In genomic region chr14:76097244-76097643, GRCm38 (mm10) we compare ENCODE assay signal across 14 mouse cellular contexts.
"Had no signal": no experiment of that assay in that cellular context is flagged by ENCODE, and none has a peak within 500 bp of the region (broad histone marks: within the 10 kb centered on the region; RNA-seq: fewer than 3 reads in every experiment).

No protein-coding gene starts in this region.

- DNase-seq: lung, adult 18-20 months; lung, embryonic 14.5 days; lung, postnatal 10 days; lung, postnatal 4 days; right cerebral cortex, postnatal 14 days; right cerebral cortex, postnatal 4 days; spleen, adult 18-20 months; thymus, adult 18-20 months; thymus, postnatal 14 days; thymus, postnatal 36 days had no signal

- ATAC-seq: midbrain, embryonic 13.5 days; midbrain, embryonic 15.5 days had no signal

- H3K4me3 ChIP-seq: megakaryocyte, embryonic 14.5 days; midbrain, embryonic 13.5 days; midbrain, embryonic 15.5 days; neural tube, embryonic 12.5 days had no signal

- H3K27ac ChIP-seq: midbrain, embryonic 13.5 days; midbrain, embryonic 15.5 days; neural tube, embryonic 12.5 days had no signal
